Mouse (Mus musculus): ENCODE results near the gene Mycbp2.

- no peak for TF ChIP-seq CTCF (IDR thresholded peaks at IDR 0.05; ENCODE audit: control insufficient read depth, insufficient read depth, insufficient read length)
- no peak for TF ChIP-seq CEBPB (IDR thresholded peaks at IDR 0.05; ENCODE audit: low read depth)
These were observed 196.5 kb downstream of the Mycbp2 start for GRCm38 (mm10) chr14:103150139-103150538.
